Mouse (Mus musculus): Measurements from ENCODE around the gene Dusp8. TPM values are rescaled to one million over a fixed set of nuclear protein-coding genes. Genes with fewer than 3 reads are reported as not detected.

The Dusp8 gene
- polyA plus RNA-seq, 1 experiment: 6.7 TPM

DNA sequence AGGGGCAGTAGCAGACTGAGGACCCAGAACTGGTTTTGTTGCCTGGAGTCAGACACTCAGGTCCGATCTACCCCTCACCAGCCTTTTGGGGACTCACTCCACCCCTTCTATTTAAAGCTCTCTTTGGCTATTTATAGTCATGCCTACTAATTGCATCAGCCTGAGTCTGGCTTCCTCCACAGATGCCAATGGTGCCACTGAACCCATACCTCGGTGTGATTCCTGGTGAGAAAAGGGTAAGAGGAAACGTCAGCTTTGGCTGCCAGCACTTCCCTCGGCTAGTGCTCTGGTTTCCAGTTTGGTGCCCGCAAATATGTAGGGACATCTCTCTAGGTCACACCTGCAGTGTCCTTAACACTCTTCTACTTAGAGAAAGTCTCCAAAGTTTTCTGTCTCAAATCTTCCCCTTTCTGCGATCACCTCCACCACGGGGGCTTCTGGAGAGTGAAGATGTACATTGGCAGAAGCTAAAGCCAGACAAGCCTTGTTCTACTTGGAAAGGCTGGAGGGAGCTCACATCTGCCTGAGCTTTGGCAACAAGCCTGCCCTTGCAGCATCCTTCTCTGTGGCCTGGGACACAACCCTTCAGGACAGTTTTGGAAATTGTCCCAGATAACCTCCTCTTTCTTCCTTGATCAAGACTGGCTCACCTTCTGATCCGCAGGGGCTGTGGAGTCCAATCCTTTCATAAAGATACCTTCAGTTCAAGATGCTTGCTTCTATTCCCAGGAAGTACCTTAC, 21.3 kb downstream of the Dusp8 start:
- Histone ChIP-seq H3K4me1 (ENCODE audit: control insufficient read depth, insufficient read depth, insufficient read length, low read length) (peaks cover 2% of the 10 kb centered on the region; the same call in 1 of the 2 replicates), H3K27ac (replicated peaks; ENCODE audit: low read depth, low read length) (0 out of 2 replicates have a peak overlapping the region, but pooled peaks have one; percentile 31), H3K4me3 (ENCODE audit: insufficient read depth, low read depth, low read length) (no peak overlapping the region)

DNA sequence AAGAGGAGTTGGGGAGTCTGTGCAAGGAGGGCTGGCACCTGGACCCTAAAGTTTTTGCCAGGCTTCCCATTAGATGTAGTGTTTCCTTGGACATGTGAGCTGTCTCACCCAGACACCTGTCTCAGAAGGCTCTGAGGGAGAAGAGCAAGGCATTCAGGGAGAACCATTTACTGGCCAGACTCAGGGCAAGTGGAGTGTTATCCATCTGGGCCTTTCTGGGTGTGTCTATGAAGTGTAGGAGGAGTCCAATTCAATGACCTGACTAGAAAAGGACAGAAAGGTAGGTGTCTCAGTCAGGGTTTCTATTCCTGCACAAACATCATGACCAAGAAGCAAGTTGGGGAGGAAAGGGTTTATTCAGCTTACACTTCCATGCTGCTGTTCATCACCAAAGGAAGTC, 23.9 kb downstream of the Dusp8 start:
- H3K4me3 ChIP-seq (ENCODE audit: insufficient read depth, low read depth, low read length): no peak overlapping the region
- no peaks in the 10 kb centered on the region for H3K4me1 ChIP-seq (ENCODE audit: control insufficient read depth, insufficient read depth, insufficient read length, low read length)
- H3K27ac ChIP-seq (replicated peaks; ENCODE audit: low read depth, low read length): no peak overlapping the region

GRCm38 (mm10) chr7:142071212-142071578, 24.4 kb downstream of the Dusp8 start:
- Histone ChIP-seq H3K27ac (replicated peaks; ENCODE audit: low read depth, low read length) (no peak overlapping the region), H3K4me1 (ENCODE audit: control insufficient read depth, insufficient read depth, insufficient read length, low read length) (no peaks in the 10 kb centered on the region), H3K4me3 (ENCODE audit: insufficient read depth, low read depth, low read length) (no peak overlapping the region)

DNA sequence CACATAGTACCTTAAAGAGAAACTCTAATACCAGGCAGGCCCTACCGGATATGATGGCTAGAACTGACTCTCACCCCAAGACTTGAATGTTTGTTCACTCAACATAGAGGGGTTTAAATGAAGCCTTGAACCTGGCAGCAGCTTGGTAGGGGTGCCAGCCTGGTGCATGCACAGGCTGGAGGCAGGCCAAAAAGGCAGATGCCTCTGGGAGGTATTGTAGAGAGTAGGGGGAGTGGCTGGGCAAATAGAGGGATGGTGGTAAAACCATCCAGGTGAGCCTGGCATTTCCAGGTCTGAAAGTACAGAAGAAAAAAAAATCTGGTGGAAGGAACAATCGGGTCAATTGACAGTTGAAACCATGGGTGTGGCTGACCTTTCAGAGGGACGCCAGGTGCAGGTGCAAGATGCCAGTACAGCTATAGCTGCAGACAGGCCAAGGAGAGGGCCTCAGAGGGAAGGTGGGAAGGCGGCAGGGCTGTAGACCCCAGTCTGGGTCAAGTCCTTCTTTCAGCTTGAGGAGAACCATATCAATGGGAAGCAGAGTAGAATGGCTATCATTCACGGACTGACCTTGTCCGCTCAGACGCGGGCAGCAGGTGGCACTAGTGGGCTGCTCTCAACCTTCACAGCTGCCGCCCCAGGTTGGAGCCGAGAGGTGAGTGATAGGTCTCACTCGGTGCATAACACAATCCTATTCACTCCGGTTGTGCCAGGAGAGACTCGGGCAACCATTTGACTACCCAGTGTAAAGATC, 25.0 kb downstream of the Dusp8 start:
- H3K4me3 ChIP-seq (ENCODE audit: insufficient read depth, low read depth, low read length): no peak overlapping the region
- H3K27ac ChIP-seq (replicated peaks; ENCODE audit: low read depth, low read length): no peak overlapping the region
- no peaks in the 10 kb centered on the region for H3K4me1 ChIP-seq (ENCODE audit: control insufficient read depth, insufficient read depth, insufficient read length, low read length)

DNA sequence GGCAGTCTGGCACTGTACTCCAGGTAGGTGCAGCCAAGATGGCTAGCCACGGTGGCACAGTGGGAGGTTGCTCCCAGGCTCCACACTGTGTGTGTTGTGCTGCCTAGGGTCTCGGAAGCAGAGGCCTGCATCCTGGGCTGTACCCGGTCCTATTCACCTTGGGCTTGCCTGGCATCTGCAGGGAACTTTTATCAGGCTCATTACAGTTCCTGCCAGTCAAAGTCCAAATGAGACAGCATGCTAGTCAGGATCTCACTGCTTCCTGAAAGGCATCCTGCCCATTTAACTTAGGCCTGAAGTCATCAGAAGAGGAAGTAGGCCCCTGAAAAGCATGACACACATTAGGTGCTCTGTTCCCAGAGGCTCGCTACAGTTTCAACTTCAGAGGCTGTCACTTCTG, 27.2 kb downstream of the Dusp8 start:
- no peak overlapping the region for H3K27ac ChIP-seq (replicated peaks; ENCODE audit: low read depth, low read length)
- no peak overlapping the region for H3K4me3 ChIP-seq (ENCODE audit: insufficient read depth, low read depth, low read length)
- H3K4me1 ChIP-seq (ENCODE audit: control insufficient read depth, insufficient read depth, insufficient read length, low read length): no peaks in the 10 kb centered on the region

- Histone ChIP-seq H3K4me1 (ENCODE audit: control insufficient read depth, insufficient read depth, insufficient read length, low read length) (peaks cover 23% of the 10 kb centered on the region), H3K27ac (replicated peaks; ENCODE audit: low read depth, low read length) (peak within 1 kb of the TSS; percentile 72), H3K4me3 (ENCODE audit: insufficient read depth, low read depth, low read length) (peak within 1 kb of the TSS; percentile 83)
Measured at GRCm38 (mm10) chr7:142060931-142061565, 34.6 kb downstream of the Dusp8 start, which contains the start of gene Mob2. Mob2 (minus strand) TSS chr7:142061065.

DNA sequence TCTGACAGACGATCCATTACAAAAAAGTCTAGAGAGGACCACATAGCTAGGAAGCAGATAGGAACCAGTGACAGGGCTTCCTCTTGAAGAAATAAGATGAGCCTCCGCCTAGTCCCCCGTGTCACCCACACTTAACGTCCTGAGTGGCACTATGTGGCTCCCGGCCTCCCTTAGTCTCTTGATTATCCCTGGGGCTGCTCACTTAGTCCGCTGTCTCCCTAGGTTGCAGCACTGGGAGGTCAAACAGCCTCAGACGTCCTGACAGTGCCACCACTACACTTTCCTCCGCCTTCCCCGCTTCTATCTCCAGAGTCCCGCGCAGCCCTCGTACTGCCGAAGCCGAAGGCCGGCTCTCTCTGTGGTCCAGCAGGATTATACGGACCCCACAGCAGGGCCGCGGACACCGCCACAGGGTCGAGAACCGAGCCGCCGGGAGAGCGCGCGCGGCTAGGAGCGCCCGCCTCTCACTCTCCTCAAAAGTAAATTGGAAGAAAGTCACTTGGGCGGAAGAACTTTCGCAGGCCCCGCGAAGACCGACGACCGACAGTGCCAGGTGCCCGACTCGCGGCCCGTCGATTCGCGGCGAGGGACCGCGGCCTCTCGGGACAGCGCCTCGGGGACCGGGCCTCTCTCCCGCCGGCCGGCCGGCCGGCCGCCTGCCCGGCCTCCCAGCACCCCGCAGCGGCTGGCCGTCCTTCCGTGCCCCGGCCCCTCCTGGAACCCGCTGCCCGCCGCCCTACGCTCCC, 35.3 kb downstream of the Dusp8 start:
- Histone ChIP-seq H3K27ac (replicated peaks; ENCODE audit: low read depth, low read length) (peak overlapping the region; percentile 72), H3K4me1 (ENCODE audit: control insufficient read depth, insufficient read depth, insufficient read length, low read length) (peaks cover 27% of the 10 kb centered on the region), H3K4me3 (ENCODE audit: insufficient read depth, low read depth, low read length) (peak overlapping the region; percentile 83)

- Histone ChIP-seq H3K4me3 (ENCODE audit: insufficient read depth, low read depth, low read length) (no peak overlapping the region), H3K27ac (replicated peaks; ENCODE audit: low read depth, low read length) (no peak overlapping the region), H3K4me1 (ENCODE audit: control insufficient read depth, insufficient read depth, insufficient read length, low read length) (peaks cover 29% of the 10 kb centered on the region)
Measured at GRCm38 (mm10) chr7:142059024-142059423, 36.6 kb downstream of the Dusp8 start.

DNA sequence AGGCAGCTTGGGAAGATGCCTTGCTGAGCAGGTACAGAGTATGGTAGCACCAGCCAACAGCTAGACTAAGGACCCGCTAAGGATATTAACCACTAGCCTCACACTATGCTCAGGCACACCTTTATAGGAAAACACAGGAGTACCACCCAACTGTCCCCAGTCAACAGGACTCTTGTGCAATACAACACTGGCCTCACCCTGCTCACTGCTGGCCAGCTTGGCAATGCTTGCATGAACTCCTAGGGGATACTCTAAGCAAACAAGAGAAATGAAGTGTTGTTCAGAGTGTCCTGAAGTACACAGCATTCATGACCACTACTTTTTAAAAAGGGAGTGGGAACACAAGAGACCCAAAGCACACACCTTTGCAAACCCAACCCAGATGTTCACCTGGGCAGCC, 38.5 kb downstream of the Dusp8 start:
- peaks cover 29% of the 10 kb centered on the region for H3K4me1 ChIP-seq (ENCODE audit: control insufficient read depth, insufficient read depth, insufficient read length, low read length)
- peak overlapping the region; percentile 64 for H3K27ac ChIP-seq (replicated peaks; ENCODE audit: low read depth, low read length)
- H3K4me3 ChIP-seq (ENCODE audit: insufficient read depth, low read depth, low read length): no peak overlapping the region

- peak overlapping the region; percentile 64 for H3K27ac ChIP-seq (replicated peaks; ENCODE audit: low read depth, low read length)
- no peak overlapping the region for H3K4me3 ChIP-seq (ENCODE audit: insufficient read depth, low read depth, low read length)
- H3K4me1 ChIP-seq (ENCODE audit: control insufficient read depth, insufficient read depth, insufficient read length, low read length): peaks cover 29% of the 10 kb centered on the region
Measured at GRCm38 (mm10) chr7:142056601-142057061, 39.0 kb downstream of the Dusp8 start.

- no peak overlapping the region for H3K4me3 ChIP-seq (ENCODE audit: insufficient read depth, low read depth, low read length)
- H3K4me1 ChIP-seq (ENCODE audit: control insufficient read depth, insufficient read depth, insufficient read length, low read length): peaks cover 29% of the 10 kb centered on the region
- H3K27ac ChIP-seq (replicated peaks; ENCODE audit: low read depth, low read length): no peak overlapping the region
Measured at GRCm38 (mm10) chr7:142055431-142055830, 40.2 kb downstream of the Dusp8 start.

- H3K4me3 ChIP-seq (ENCODE audit: insufficient read depth, low read depth, low read length): no peak overlapping the region
- no peak overlapping the region for H3K27ac ChIP-seq (replicated peaks; ENCODE audit: low read depth, low read length)
- peaks cover 4% of the 10 kb centered on the region for H3K4me1 ChIP-seq (ENCODE audit: control insufficient read depth, insufficient read depth, insufficient read length, low read length)
Measured at GRCm38 (mm10) chr7:142050536-142050935, 45.1 kb downstream of the Dusp8 start.

- H3K27ac ChIP-seq (replicated peaks; ENCODE audit: low read depth, low read length): no peak overlapping the region
- H3K4me3 ChIP-seq (ENCODE audit: insufficient read depth, low read depth, low read length): no peak overlapping the region
- peaks cover 13% of the 10 kb centered on the region for H3K4me1 ChIP-seq (ENCODE audit: control insufficient read depth, insufficient read depth, insufficient read length, low read length)
Measured at GRCm38 (mm10) chr7:142045932-142046331, 49.7 kb downstream of the Dusp8 start.

- Histone ChIP-seq H3K4me3 (ENCODE audit: insufficient read depth, low read depth, low read length) (no peak overlapping the region), H3K4me1 (ENCODE audit: control insufficient read depth, insufficient read depth, insufficient read length, low read length) (peaks cover 13% of the 10 kb centered on the region), H3K27ac (replicated peaks; ENCODE audit: low read depth, low read length) (no peak overlapping the region)
Measured at GRCm38 (mm10) chr7:142045344-142045743, 50.3 kb downstream of the Dusp8 start.

GRCm38 (mm10) chr7:142040756-142041155, 54.9 kb downstream of the Dusp8 start:
- H3K4me1 ChIP-seq (ENCODE audit: control insufficient read depth, insufficient read depth, insufficient read length, low read length): peaks cover 29% of the 10 kb centered on the region
- H3K4me3 ChIP-seq (ENCODE audit: insufficient read depth, low read depth, low read length): no peak overlapping the region
- peak overlapping the region; percentile 92 for H3K27ac ChIP-seq (replicated peaks; ENCODE audit: low read depth, low read length)

All from brown adipose tissue, adult 24 weeks (tissue).